Mouse (Mus musculus) cortical plate, adult 2 months (tissue): ENCODE data around the gene Ankdd1a.

Experiments
- CTCF ChIP-seq: fragments of 200-500 bp; IDR thresholded peaks from 2 replicates; pipeline ENCODE4 v1.5.1; 2011; ENCODE audit warnings: mild to moderate bottlenecking, control low read depth, low read length; ENCODE audit not compliant: insufficient read depth; ENCODE audit errors: extremely low read depth
- POLR2A ChIP-seq: fragments of 200-500 bp; IDR thresholded peaks from 2 replicates; pipeline ENCODE4 v1.6.1; 2011; ENCODE audit warnings: mild to moderate bottlenecking, low read length, control low read depth; ENCODE audit not compliant: insufficient read depth; ENCODE audit errors: extremely low read depth

GRCm38 (mm10) chr9:65528417-65529038, 8.5 kb upstream of the Ankdd1a start:
- TF ChIP-seq CTCF (no peak), POLR2A (no peak)
